Mouse (Mus musculus) erythroblast, adult 5-6 weeks (primary cell): ENCODE data around the gene Prl6a1. TPM values are rescaled to one million over a fixed set of nuclear protein-coding genes. Genes with fewer than 3 reads are reported as not detected.

Experiments
- ATAC-seq: replicated peaks from 2 replicates; pipeline ENCODE4 v1.8.0; 2016; ENCODE audit warnings: moderate number of reproducible peaks, mild to moderate bottlenecking, moderate TSS enrichment, inconsistent platforms; ENCODE audit not compliant: poor library complexity, low FRiP score, severe bottlenecking
- total RNA-seq, 2 experiments: library from RNA; stranded (forward) in 1 of 2; stranded (reverse) in 1 of 2; fragments of 150-400 nt in 1 of 2; fragments of 200-764, 138-1000 nt in 1 of 2; gene quantifications; 2 replicates each; pipeline versions ENCODE4 v1.2.3 to v1.2.4; 2015 to 2017; ENCODE audit warnings: low replicate concordance in 2 of 2

Prl6a1 gene
- total RNA-seq (2015; ENCODE audit: low replicate concordance), result not detected in 2 replicates
- total RNA-seq (2017; ENCODE audit: low replicate concordance), result not detected in 2 replicates

- ATAC-seq, result no peak
Observed at GRCm38 (mm10) chr13:27312334-27313225, at the start of gene Prl6a1. Gene Prl6a1, plus strand, starts transcription at chr13:27312627.

- no peak for ATAC-seq
Observed at GRCm38 (mm10) chr13:27334989-27335388, 22.6 kb downstream of the Prl6a1 start.

GRCm38 (mm10) chr13:27342733-27343275, 30.4 kb downstream of the Prl6a1 start:
- ATAC-seq, result no peak

- no peak for ATAC-seq
Observed at GRCm38 (mm10) chr13:27345373-27345772, 32.9 kb downstream of the Prl6a1 start, which contains the start of gene Prl8a2. Gene Prl8a2, plus strand, starts transcription at chr13:27345673.

Other genes with a start within 250 kb of the Prl6a1 start
- not detected in 2 replicates for gene Prl3d1, start 218.4 kb upstream of the Prl6a1 start, total RNA-seq (2015; ENCODE audit: low replicate concordance)
- gene Prl3d1, start 218.4 kb upstream of the Prl6a1 start, total RNA-seq (2017; ENCODE audit: low replicate concordance), result not detected in 2 replicates
- not detected in 2 replicates for gene Prl3d2, start 190.9 kb upstream of the Prl6a1 start, total RNA-seq (2015; ENCODE audit: low replicate concordance)
- not detected in 2 replicates for gene Prl3d2, start 190.9 kb upstream of the Prl6a1 start, total RNA-seq (2017; ENCODE audit: low replicate concordance)
- not detected in 2 replicates for gene Prl3d3, start 155.8 kb upstream of the Prl6a1 start, total RNA-seq (2015; ENCODE audit: low replicate concordance)
- not detected in 2 replicates for gene Prl3d3, start 155.8 kb upstream of the Prl6a1 start, total RNA-seq (2017; ENCODE audit: low replicate concordance)
- not detected in 2 replicates for gene Prl3c1, start 116.0 kb upstream of the Prl6a1 start, total RNA-seq (2015; ENCODE audit: low replicate concordance)
- not detected in 2 replicates for gene Prl3c1, start 116.0 kb upstream of the Prl6a1 start, total RNA-seq (2017; ENCODE audit: low replicate concordance)
- gene Prl3b1, start 70.8 kb upstream of the Prl6a1 start, total RNA-seq (2015; ENCODE audit: low replicate concordance), result not detected in 2 replicates
- gene Prl3b1, start 70.8 kb upstream of the Prl6a1 start, total RNA-seq (2017; ENCODE audit: low replicate concordance), result not detected in 2 replicates
- not detected in 2 replicates for gene Prl3a1, start 53.2 kb upstream of the Prl6a1 start, total RNA-seq (2015; ENCODE audit: low replicate concordance)
- not detected in 2 replicates for gene Prl3a1, start 53.2 kb upstream of the Prl6a1 start, total RNA-seq (2017; ENCODE audit: low replicate concordance)
- gene Prl8a2, start 33.0 kb downstream of the Prl6a1 start, total RNA-seq (2015; ENCODE audit: low replicate concordance), result not detected in 2 replicates
- gene Prl8a2, start 33.0 kb downstream of the Prl6a1 start, total RNA-seq (2017; ENCODE audit: low replicate concordance), result not detected in 2 replicates
- not detected in 2 replicates for gene Prl2b1, start 78.2 kb downstream of the Prl6a1 start, total RNA-seq (2015; ENCODE audit: low replicate concordance)
- not detected in 2 replicates for gene Prl2b1, start 78.2 kb downstream of the Prl6a1 start, total RNA-seq (2017; ENCODE audit: low replicate concordance)
- not detected in 2 replicates for gene Prl8a6, start 126.1 kb downstream of the Prl6a1 start, total RNA-seq (2015; ENCODE audit: low replicate concordance)
- not detected in 2 replicates for gene Prl8a6, start 126.1 kb downstream of the Prl6a1 start, total RNA-seq (2017; ENCODE audit: low replicate concordance)
- not detected in 2 replicates for gene Prl8a8, start 200.6 kb downstream of the Prl6a1 start, total RNA-seq (2015; ENCODE audit: low replicate concordance)
- not detected in 2 replicates for gene Prl8a8, start 200.6 kb downstream of the Prl6a1 start, total RNA-seq (2017; ENCODE audit: low replicate concordance)